Mouse (Mus musculus) mature B cell (primary cell): Measurements from ENCODE around the gene Atp6v0b.

Experiments used
- in situ Hi-C: fragments of 300-500 bp; cut with MboI; formaldehyde crosslinking; loops from 2 replicates; pipeline ENCODE4 v1.14.3; 2019

The Atp6v0b gene

GRCm38 (mm10) chr4:117887133-117887532 lies at the start of gene Atp6v0b:
TSS of gene Atp6v0b (minus strand) at chr4:117887333.
- in situ Hi-C loops: no loop called here

- in situ Hi-C loops: no loop called here
These were observed 46.9 kb upstream of the Atp6v0b start for GRCm38 (mm10) chr4:117934081-117934480.

- in situ Hi-C loops: no loop called here
These were observed 46.1 kb upstream of the Atp6v0b start for GRCm38 (mm10) chr4:117933248-117933647.

- in situ Hi-C loops: no loop called here
These were observed 42.3 kb upstream of the Atp6v0b start, which contains the start of gene Artn for GRCm38 (mm10) chr4:117929391-117929881. TSS of gene Artn (minus strand) at chr4:117929763.

- in situ Hi-C loops: no loop called here
These were observed 41.6 kb upstream of the Atp6v0b start for GRCm38 (mm10) chr4:117928699-117929241.

- in situ Hi-C loops: no loop called here
These were observed 41.1 kb upstream of the Atp6v0b start for GRCm38 (mm10) chr4:117928234-117928633.

- in situ Hi-C loops: no loop called here
These were observed 39.7 kb upstream of the Atp6v0b start for GRCm38 (mm10) chr4:117926545-117927482.

- in situ Hi-C loops: no loop called here
These were observed 37.8 kb upstream of the Atp6v0b start for GRCm38 (mm10) chr4:117924916-117925315.

GRCm38 (mm10) chr4:117923450-117923849 lies 36.3 kb upstream of the Atp6v0b start:
- in situ Hi-C loops: no loop called here

GRCm38 (mm10) chr4:117921358-117921757 lies 34.2 kb upstream of the Atp6v0b start:
- in situ Hi-C loops: no loop called here

- in situ Hi-C loops: no loop called here
These were observed 31.6 kb upstream of the Atp6v0b start for GRCm38 (mm10) chr4:117918762-117919161.

- in situ Hi-C loops: no loop called here
These were observed 31.1 kb upstream of the Atp6v0b start for GRCm38 (mm10) chr4:117918261-117918660.

GRCm38 (mm10) chr4:117917847-117918246 lies 30.7 kb upstream of the Atp6v0b start:
- in situ Hi-C loops: no loop called here

- in situ Hi-C loops: no loop called here
These were observed 30.3 kb upstream of the Atp6v0b start for GRCm38 (mm10) chr4:117917402-117917801.

- in situ Hi-C loops: no loop called here
These were observed 29.3 kb upstream of the Atp6v0b start for GRCm38 (mm10) chr4:117916386-117916785.

GRCm38 (mm10) chr4:117915489-117916105 lies 28.5 kb upstream of the Atp6v0b start:
- in situ Hi-C loops: no loop called here

- in situ Hi-C loops: no loop called here
These were observed 27.7 kb upstream of the Atp6v0b start, which contains the start of gene Ipo13 for GRCm38 (mm10) chr4:117914591-117915442. TSS of gene Ipo13 (minus strand) at chr4:117914999.

GRCm38 (mm10) chr4:117914031-117914430 lies 26.9 kb upstream of the Atp6v0b start:
- in situ Hi-C loops: no loop called here

GRCm38 (mm10) chr4:117913421-117913820 lies 26.3 kb upstream of the Atp6v0b start:
- in situ Hi-C loops: no loop called here

GRCm38 (mm10) chr4:117912685-117913273 lies 25.6 kb upstream of the Atp6v0b start:
- in situ Hi-C loops: no loop called here

GRCm38 (mm10) chr4:117912131-117912561 lies 25.0 kb upstream of the Atp6v0b start:
- in situ Hi-C loops: no loop called here
